Mouse (Mus musculus): ENCODE data around the gene Kifc1.

The Kifc1 gene

GRCm38 (mm10) chr17:33865330-33866030, 25.0 kb downstream of the Kifc1 start:
- ChIA-PET POLR2A (interaction anchor here in 3 of 4 experiments (0.6 to 2.9 kb wide), 46 partner anchors 9 to 1602 kb away, joined by 3 to 19 read pairs (median 4); partner anchors contain the start of genes Ndufa7 (in 3 of the 3), Rps28 (in 3 of the 3), Daxx (in 2 of the 3) and Rab11b (in 2 of the 3)), CTCF (interaction anchor here (0.5 to 2.0 kb wide), 44 partner anchors 8 to 1478 kb away, joined by 3 to 11 read pairs (median 4); partner anchors contain the start of genes Tapbp (in 2 of the 4), Zbtb22 (in 2 of the 4), B3galt4 (in 1 of the 4) and Cd320 (in 1 of the 4))

DNA sequence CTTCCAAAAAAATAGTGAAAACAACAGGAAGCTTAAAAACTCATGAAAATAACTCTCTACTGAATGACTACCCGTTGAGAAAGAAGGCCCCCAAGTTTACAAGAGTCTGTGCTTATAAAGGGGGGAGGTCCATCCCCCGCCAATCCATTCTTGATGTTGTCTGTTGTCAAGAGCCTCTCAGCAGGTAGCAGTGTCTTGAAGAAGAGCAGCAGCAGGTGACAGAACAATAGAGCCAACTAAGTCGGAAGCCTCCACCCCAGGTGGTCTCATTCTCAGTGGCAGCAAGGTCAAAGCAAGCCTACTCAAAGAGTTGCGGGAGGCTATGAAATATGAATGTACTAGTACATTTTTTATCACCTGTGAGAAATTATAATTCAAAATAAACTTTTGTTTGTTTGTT, 32.6 kb downstream of the Kifc1 start:
- ChIA-PET POLR2A (interaction anchor here in 3 of 4 experiments (0.6 to 2.3 kb wide), 12 partner anchors 8 to 206 kb away, joined by 3 to 8 read pairs (median 4); partner anchors contain the start of genes B3galt4 (in 1 of the 3), Ndufa7 (in 1 of the 3), Pfdn6 (in 1 of the 3) and Rab11b (in 1 of the 3)), CTCF (interaction anchor here in 2 of 4 experiments (0.5 to 0.7 kb wide), 2 partner anchors 8 to 58 kb away, joined by 3 to 4 read pairs; partner anchors contain the start of genes Tapbp (in 1 of the 2) and Zbtb22 (in 1 of the 2))

GRCm38 (mm10) chr17:33851331-33851730, 39.1 kb downstream of the Kifc1 start:
- POLR2A ChIA-PET = interaction anchor here in 3 of 4 experiments (1.0 to 20.8 kb wide), 3 partner anchors 14 to 29 kb away, joined by 3 to 449 read pairs (median 4); partner anchors contain the start of genes Rps28 (in 2 of the 3) and Ndufa7 (in 1 of the 3)
- CTCF ChIA-PET = no interaction called here

GRCm38 (mm10) chr17:33848139-33848538, 42.3 kb downstream of the Kifc1 start:
- ChIA-PET CTCF (interaction anchor here in 1 of 4 experiments (0.6 kb wide), 1 partner anchor 144 kb away, joined by 3 read pairs; no protein-coding TSS in a partner anchor), POLR2A (interaction anchor here in 3 of 4 experiments (0.6 to 20.8 kb wide), 6 partner anchors 9 to 452 kb away, joined by 3 to 449 read pairs (median 6); partner anchors contain the start of genes Ndufa7 (in 2 of the 3), Rps28 (in 2 of the 3), Rps18 (in 1 of the 3) and Vps52 (in 1 of the 3))

- ChIA-PET CTCF (interaction anchor here in 3 of 4 experiments (0.6 to 1.9 kb wide), 4 partner anchors 17 to 1838 kb away, joined by 3 to 5 read pairs (median 4); no protein-coding TSS in a partner anchor), POLR2A (interaction anchor here in 3 of 4 experiments (0.6 to 20.8 kb wide), 21 partner anchors 9 to 215 kb away, joined by 3 to 449 read pairs (median 4); partner anchors contain the start of genes Ndufa7 (in 2 of the 3), Rps28 (in 2 of the 3), Pfdn6 (in 1 of the 3) and Rps18 (in 1 of the 3))
These were observed 46.3 kb downstream of the Kifc1 start for GRCm38 (mm10) chr17:33844196-33844595.

- POLR2A ChIA-PET = interaction anchor here in 3 of 4 experiments (0.6 to 20.8 kb wide), 29 partner anchors 9 to 214 kb away, joined by 3 to 449 read pairs (median 4); partner anchors contain the start of genes Ndufa7 (in 3 of the 3), Rps28 (in 3 of the 3), Rps18 (in 2 of the 3) and Vps52 (in 2 of the 3)
- CTCF ChIA-PET = interaction anchor here in 2 of 4 experiments (0.7 to 1.9 kb wide), 8 partner anchors 17 to 150 kb away, joined by 3 to 5 read pairs (median 4); no protein-coding TSS in a partner anchor
These were observed 47.3 kb downstream of the Kifc1 start, which contains the start of gene Cd320 for GRCm38 (mm10) chr17:33842966-33843795. TSS of gene Cd320 (plus strand) at chr17:33843091.

DNA sequence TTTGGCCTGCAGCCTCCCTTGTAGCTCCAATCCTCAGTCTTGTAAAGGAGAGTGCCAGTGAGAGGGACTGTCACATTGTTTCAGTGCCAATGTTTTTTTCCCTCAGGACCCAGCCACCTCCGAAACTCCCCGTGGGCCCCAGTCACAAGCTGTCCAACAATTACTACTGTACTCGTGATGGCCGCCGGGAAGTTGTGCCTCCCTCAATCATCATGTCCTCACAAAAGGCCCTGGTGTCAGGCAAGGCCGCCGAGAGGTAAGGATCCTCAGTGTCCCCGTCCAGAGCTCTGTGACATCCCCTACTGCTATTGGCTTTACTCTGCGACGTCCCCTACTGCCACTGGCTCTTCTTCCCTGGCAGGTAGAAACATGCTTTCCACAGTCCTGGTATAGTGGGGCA, 60.9 kb downstream of the Kifc1 start:
- POLR2A ChIA-PET = interaction anchor here in 3 of 4 experiments (0.6 to 19.5 kb wide), 16 partner anchors 10 to 132 kb away, joined by 3 to 544 read pairs (median 4); partner anchors contain the start of genes Kank3 (in 2 of the 3), Rab11b (in 2 of the 3), Cd320 (in 1 of the 3) and Rps18 (in 1 of the 3)
- CTCF ChIA-PET = interaction anchor here in 1 of 4 experiments (0.6 kb wide), 1 partner anchor 1339 kb away, joined by 4 read pairs; no protein-coding TSS in a partner anchor

- ChIA-PET POLR2A (interaction anchor here in 3 of 4 experiments (0.6 to 19.5 kb wide), 19 partner anchors 9 to 150 kb away, joined by 3 to 544 read pairs (median 4); partner anchors contain the start of genes Kank3 (in 2 of the 3), Rab11b (in 2 of the 3), Angptl4 (in 1 of the 3) and Cd320 (in 1 of the 3)), CTCF (interaction anchor here in 1 of 4 experiments (0.8 kb wide), 1 partner anchor 37 kb away, joined by 3 read pairs; no protein-coding TSS in a partner anchor)
These were observed 61.6 kb downstream of the Kifc1 start for GRCm38 (mm10) chr17:33828892-33829291.

GRCm38 (mm10) chr17:33826850-33827249, 63.6 kb downstream of the Kifc1 start:
- CTCF ChIA-PET = interaction anchor here (0.5 to 1.1 kb wide), 20 partner anchors 8 to 440 kb away, joined by 3 to 7 read pairs (median 3); partner anchors contain the start of genes B3galt4 (in 1 of the 4), Cd320 (in 1 of the 4) and Rab11b (in 1 of the 4)
- POLR2A ChIA-PET = interaction anchor here (0.5 to 19.5 kb wide), 30 partner anchors 10 to 836 kb away, joined by 3 to 544 read pairs (median 4); partner anchors contain the start of genes Cd320 (in 3 of the 4), Kank3 (in 3 of the 4), March2 (in 1 of the 4) and Rab11b (in 1 of the 4)
